Mouse (Mus musculus): Measurements from ENCODE around the gene Prrg2. TPM values are rescaled to one million over a fixed set of nuclear protein-coding genes. Genes with fewer than 3 reads are reported as not detected.

Gene Prrg2
- total and polyA plus RNA-seq, 2 experiments from 2014 or later, result 10.5 to 17.2 TPM

DNA sequence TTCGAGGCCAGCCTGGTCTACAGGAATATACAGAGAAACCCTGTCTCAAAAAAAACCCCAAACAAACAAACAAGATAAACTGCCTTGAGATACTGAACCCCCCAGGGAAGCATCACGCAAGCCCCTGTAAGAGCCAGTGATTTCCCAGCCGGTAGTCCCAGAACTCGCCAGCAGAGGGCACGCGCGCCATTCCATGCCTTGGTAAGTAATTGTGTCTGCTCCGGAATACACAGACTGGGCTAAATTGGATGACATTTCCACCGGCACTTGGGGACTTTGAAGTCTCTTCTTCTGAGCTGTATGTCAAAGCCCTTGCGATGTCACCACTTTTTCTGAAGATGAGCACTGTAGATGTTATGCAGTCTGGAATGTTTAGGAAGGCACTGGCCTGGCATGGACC, 17.4 kb upstream of the Prrg2 start:
- TF ChIP-seq CTCF (IDR thresholded peaks at IDR 0.05; ENCODE audit: low read depth), result peak; percentile 96
- Histone ChIP-seq H3K9me3 (ENCODE audit: low read length) (no peaks in the 10 kb centered on the region), H3K4me3 (ENCODE audit: low read length) (no peak overlapping the region), H3K36me3 (ENCODE audit: insufficient read depth, low read length) (peaks cover 16% of the 10 kb centered on the region), H3K27ac (no peak overlapping the region), H3K9ac (replicated peaks; ENCODE audit: low read length) (no peak overlapping the region), H3K4me1 (ENCODE audit: insufficient read depth, low read length) (no peaks in the 10 kb centered on the region), H3K4me2 (ENCODE audit: low read depth, low read length) (no peak overlapping the region), H3K27me3 (ENCODE audit: insufficient read depth, low read length) (no peaks in the 10 kb centered on the region)
- ATAC-seq, result peak; percentile 66
- DNase-seq (ENCODE audit: low spot score), result peak; percentile 95
- 2% methylated on average over 10 of the region's 10 CpGs for WGBS

DNA sequence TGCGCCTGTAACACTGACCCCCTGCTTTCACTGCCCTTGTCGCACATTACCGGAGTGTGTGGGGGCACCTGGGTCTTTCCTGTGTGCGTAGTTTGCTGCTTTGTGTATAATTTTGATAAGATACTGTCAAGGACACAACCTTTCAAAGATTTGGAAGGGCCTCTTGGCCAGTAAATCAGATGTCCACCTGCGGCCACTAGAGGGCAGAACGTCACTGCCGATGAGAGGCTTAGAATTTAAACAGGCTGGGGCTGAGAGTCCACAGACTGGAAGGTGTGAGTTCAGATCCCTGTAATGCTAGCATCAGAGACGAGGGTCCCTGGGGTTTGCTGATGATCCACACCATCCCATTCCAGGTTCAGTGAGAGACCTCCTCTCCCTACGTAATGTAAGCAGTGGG, 16.0 kb upstream of the Prrg2 start:
- WGBS, result 39% methylated on average over 9 of the region's 9 CpGs
- Histone ChIP-seq H3K4me3 (ENCODE audit: low read length) (no peak overlapping the region), H3K36me3 (ENCODE audit: insufficient read depth, low read length) (peaks cover 21% of the 10 kb centered on the region), H3K4me1 (ENCODE audit: insufficient read depth, low read length) (no peaks in the 10 kb centered on the region), H3K9ac (replicated peaks; ENCODE audit: low read length) (no peak overlapping the region), H3K27ac (no peak overlapping the region), H3K9me3 (ENCODE audit: low read length) (no peaks in the 10 kb centered on the region), H3K27me3 (ENCODE audit: insufficient read depth, low read length) (no peaks in the 10 kb centered on the region), H3K4me2 (ENCODE audit: low read depth, low read length) (no peak overlapping the region)
- peak; percentile 83 for TF ChIP-seq CTCF (IDR thresholded peaks at IDR 0.05; ENCODE audit: low read depth)
- no peak for ATAC-seq
- DNase-seq (ENCODE audit: low spot score), result peak; percentile 79

DNA sequence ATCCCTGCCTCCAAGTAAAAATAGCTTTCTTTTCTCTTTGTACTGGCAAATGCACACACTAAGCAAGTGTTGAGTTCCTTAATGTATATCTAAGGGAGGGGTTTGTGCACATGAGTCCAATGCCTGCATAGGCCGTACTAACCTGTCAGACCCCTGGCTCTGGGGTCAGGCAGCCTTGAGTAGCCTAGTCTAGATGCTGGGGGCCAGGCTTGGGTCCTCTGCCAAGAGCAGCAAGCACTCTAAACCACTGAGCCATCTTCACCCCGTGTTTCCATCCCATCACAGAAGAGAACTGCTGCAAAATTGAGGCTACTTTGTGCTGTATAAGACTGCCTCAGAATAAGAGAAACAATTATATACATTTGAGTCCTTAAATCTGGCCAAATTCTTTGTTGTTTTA, 15.4 kb upstream of the Prrg2 start:
- H3K36me3 ChIP-seq (ENCODE audit: insufficient read depth, low read length), result peaks cover 22% of the 10 kb centered on the region
- H3K4me3 ChIP-seq (ENCODE audit: low read length), result no peak overlapping the region
- H3K9me3 ChIP-seq (ENCODE audit: low read length), result no peaks in the 10 kb centered on the region
- TF ChIP-seq CTCF (IDR thresholded peaks at IDR 0.05; ENCODE audit: low read depth), result no peak
- DNase-seq (ENCODE audit: low spot score) (no peak), ATAC-seq (no peak)
- no peaks in the 10 kb centered on the region for H3K4me1 ChIP-seq (ENCODE audit: insufficient read depth, low read length)
- H3K4me2 ChIP-seq (ENCODE audit: low read depth, low read length), result no peak overlapping the region
- H3K27ac ChIP-seq, result no peak overlapping the region
- WGBS, result 93% methylated on average over 2 of the region's 2 CpGs
- no peak overlapping the region for H3K9ac ChIP-seq (replicated peaks; ENCODE audit: low read length)
- no peaks in the 10 kb centered on the region for H3K27me3 ChIP-seq (ENCODE audit: insufficient read depth, low read length)

DNA sequence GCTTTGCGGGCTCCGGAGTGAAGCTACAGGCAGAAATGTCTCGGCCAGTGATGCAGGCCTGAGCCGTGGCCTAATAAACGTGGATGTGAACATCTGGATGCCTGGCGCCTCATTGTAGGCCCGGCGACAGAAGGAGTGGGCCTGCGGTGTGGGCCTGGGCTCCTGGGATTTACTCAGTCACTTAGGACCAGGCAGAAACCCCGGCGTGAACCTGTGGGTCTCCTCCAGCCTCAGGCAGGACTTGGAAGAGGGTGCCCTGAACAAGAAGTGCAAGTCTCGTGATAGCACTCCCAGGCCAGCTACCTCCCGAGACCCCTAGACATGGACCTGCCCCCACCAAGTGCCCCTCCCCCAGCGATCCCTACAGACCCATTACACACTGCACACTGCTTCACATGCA, 14.8 kb upstream of the Prrg2 start:
- TF ChIP-seq CTCF (IDR thresholded peaks at IDR 0.05; ENCODE audit: low read depth), result no peak
- Histone ChIP-seq H3K9ac (replicated peaks; ENCODE audit: low read length) (no peak overlapping the region), H3K9me3 (ENCODE audit: low read length) (no peaks in the 10 kb centered on the region), H3K27me3 (ENCODE audit: insufficient read depth, low read length) (no peaks in the 10 kb centered on the region), H3K4me2 (ENCODE audit: low read depth, low read length) (no peak overlapping the region), H3K4me1 (ENCODE audit: insufficient read depth, low read length) (no peaks in the 10 kb centered on the region), H3K4me3 (ENCODE audit: low read length) (no peak overlapping the region), H3K27ac (no peak overlapping the region), H3K36me3 (ENCODE audit: insufficient read depth, low read length) (peaks cover 22% of the 10 kb centered on the region)
- 86% methylated on average over 14 of the region's 14 CpGs for whole genome bisulfite sequencing
- ATAC-seq (no peak), DNase-seq (ENCODE audit: low spot score) (no peak)

DNA sequence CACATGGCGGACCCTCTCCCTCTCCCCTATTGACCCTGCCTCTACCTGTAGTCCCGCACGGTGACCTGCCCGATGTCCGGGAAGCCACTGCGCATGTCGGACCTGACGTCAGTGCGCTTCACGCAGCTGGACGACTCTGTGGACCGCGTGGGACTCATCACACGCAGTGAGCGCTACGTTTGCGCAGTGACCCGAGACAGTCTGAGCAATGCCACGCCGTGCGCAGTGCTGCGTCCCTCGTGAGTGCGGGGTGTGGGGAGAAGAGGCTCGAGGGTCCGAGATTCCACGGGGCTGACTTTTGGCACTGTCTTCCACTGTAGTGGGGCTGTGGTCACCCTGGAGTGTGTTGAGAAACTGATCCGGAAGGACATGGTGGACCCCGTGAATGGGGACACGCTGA, 14.0 kb upstream of the Prrg2 start:
- Histone ChIP-seq H3K4me1 (ENCODE audit: insufficient read depth, low read length) (no peaks in the 10 kb centered on the region), H3K4me3 (ENCODE audit: low read length) (no peak overlapping the region), H3K9me3 (ENCODE audit: low read length) (no peaks in the 10 kb centered on the region), H3K9ac (replicated peaks; ENCODE audit: low read length) (no peak overlapping the region), H3K36me3 (ENCODE audit: insufficient read depth, low read length) (peaks cover 22% of the 10 kb centered on the region), H3K4me2 (ENCODE audit: low read depth, low read length) (no peak overlapping the region), H3K27ac (no peak overlapping the region), H3K27me3 (ENCODE audit: insufficient read depth, low read length) (no peaks in the 10 kb centered on the region)
- WGBS, result 90% methylated on average over 30 of the region's 30 CpGs
- no peak for ATAC-seq
- DNase-seq (ENCODE audit: low spot score), result no peak
- TF ChIP-seq CTCF (IDR thresholded peaks at IDR 0.05; ENCODE audit: low read depth), result no peak

DNA sequence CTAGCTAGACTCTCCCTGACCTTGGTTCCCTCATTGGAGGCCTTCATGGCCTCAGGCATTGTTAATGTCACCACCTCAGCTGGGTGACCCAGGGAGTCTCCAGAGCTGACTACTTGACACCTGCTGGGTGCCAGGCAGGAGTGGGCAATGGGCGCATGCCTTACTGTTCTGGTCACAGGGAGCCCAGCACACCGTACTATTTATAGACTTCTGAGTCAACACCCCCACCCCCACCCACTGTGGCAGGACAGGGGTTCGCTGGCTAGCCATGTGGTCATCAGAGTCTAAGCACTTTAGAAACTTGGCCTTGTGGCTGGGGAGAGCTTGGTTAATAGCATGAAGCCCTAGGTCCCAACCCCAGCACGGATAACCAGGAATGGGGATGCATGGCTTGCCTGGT, 12.9 kb upstream of the Prrg2 start:
- Histone ChIP-seq H3K9me3 (ENCODE audit: low read length) (no peaks in the 10 kb centered on the region), H3K4me3 (ENCODE audit: low read length) (no peak overlapping the region), H3K27ac (no peak overlapping the region), H3K36me3 (ENCODE audit: insufficient read depth, low read length) (peaks cover 22% of the 10 kb centered on the region), H3K4me2 (ENCODE audit: low read depth, low read length) (no peak overlapping the region), H3K9ac (replicated peaks; ENCODE audit: low read length) (no peak overlapping the region), H3K4me1 (ENCODE audit: insufficient read depth, low read length) (no peaks in the 10 kb centered on the region), H3K27me3 (ENCODE audit: insufficient read depth, low read length) (no peaks in the 10 kb centered on the region)
- no peak for TF ChIP-seq CTCF (IDR thresholded peaks at IDR 0.05; ENCODE audit: low read depth)
- ATAC-seq (no peak), DNase-seq (ENCODE audit: low spot score) (no peak)
- WGBS, result 79% methylated on average over 4 of the region's 4 CpGs

DNA sequence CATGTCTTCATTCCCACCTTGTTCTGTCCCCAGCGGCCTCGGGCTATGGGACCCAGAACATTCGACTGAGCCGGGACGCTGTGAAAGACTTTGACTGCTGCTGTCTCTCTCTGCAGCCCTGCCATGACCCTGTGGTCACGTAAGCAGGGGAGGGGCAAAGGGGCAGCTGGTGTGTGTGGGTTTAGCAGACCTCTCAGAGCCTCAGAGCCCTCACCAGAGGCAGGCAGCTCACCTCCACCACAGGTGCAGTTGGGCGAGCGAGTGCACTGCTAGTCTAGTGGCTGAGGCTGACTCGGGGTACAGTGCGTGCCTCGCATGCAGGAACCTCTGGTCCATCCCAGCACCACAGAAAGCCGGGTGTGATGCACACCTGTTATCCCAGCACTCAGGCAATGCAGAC, 11.5 kb upstream of the Prrg2 start:
- Histone ChIP-seq H3K27ac (no peak overlapping the region), H3K4me1 (ENCODE audit: insufficient read depth, low read length) (no peaks in the 10 kb centered on the region), H3K9me3 (ENCODE audit: low read length) (no peaks in the 10 kb centered on the region), H3K4me2 (ENCODE audit: low read depth, low read length) (no peak overlapping the region), H3K36me3 (ENCODE audit: insufficient read depth, low read length) (peaks cover 22% of the 10 kb centered on the region), H3K9ac (replicated peaks; ENCODE audit: low read length) (no peak overlapping the region), H3K4me3 (ENCODE audit: low read length) (no peak overlapping the region), H3K27me3 (ENCODE audit: insufficient read depth, low read length) (no peaks in the 10 kb centered on the region)
- 92% methylated on average over 12 of the region's 12 CpGs for WGBS
- DNase-seq (ENCODE audit: low spot score) (no peak), ATAC-seq (no peak)
- no peak for TF ChIP-seq CTCF (IDR thresholded peaks at IDR 0.05; ENCODE audit: low read depth)

Data from hindbrain, postnatal 0 days (tissue).